Mouse (Mus musculus) gastrocnemius, postnatal 25 days (tissue): ENCODE results near the gene Fanci. TPM values are rescaled to one million over a fixed set of nuclear protein-coding genes. Genes with fewer than 3 reads are reported as not detected.

Experiments used
- DNase-seq: peaks from one replicate; pipeline ENCODE4 v3.0.0; 2022
- total RNA-seq, 2 experiments: library from RNA; stranded (reverse); gene quantifications; 1 replicate in 1 of 2; 2 replicates in 1 of 2; pipeline ENCODE4 v1.2.3; 2021

Gene Fanci
- total RNA-seq, 2 experiments from 2014 or later, result 0.10 to 0.32 TPM

GRCm38 (mm10) chr7:79464776-79465420, 73.2 kb downstream of the Fanci start:
- DNase-seq, result no peak

- no peak for DNase-seq
Measured at GRCm38 (mm10) chr7:79465461-79466044, 73.8 kb downstream of the Fanci start.

- DNase-seq, result peak; percentile 98
Measured at GRCm38 (mm10) chr7:79466053-79466901, 74.5 kb downstream of the Fanci start, which contains the start of gene Polg. Gene Polg (minus strand): TSS chr7:79466362.

GRCm38 (mm10) chr7:79467951-79468350, 76.2 kb downstream of the Fanci start:
- no peak for DNase-seq

- no peak for DNase-seq
Measured at GRCm38 (mm10) chr7:79468994-79469393, 77.3 kb downstream of the Fanci start.

- DNase-seq, result no peak
Measured at GRCm38 (mm10) chr7:79469766-79470165, 78.0 kb downstream of the Fanci start.

- no peak for DNase-seq
Measured at GRCm38 (mm10) chr7:79470718-79471117, 79.0 kb downstream of the Fanci start.

- no peak for DNase-seq
Measured at GRCm38 (mm10) chr7:79471436-79471835, 79.7 kb downstream of the Fanci start.

GRCm38 (mm10) chr7:79472792-79473191, 81.1 kb downstream of the Fanci start:
- DNase-seq, result no peak

- DNase-seq, result no peak
Measured at GRCm38 (mm10) chr7:79473496-79474194, 81.9 kb downstream of the Fanci start.

- DNase-seq, result no peak
Measured at GRCm38 (mm10) chr7:79474831-79475399, 83.2 kb downstream of the Fanci start.

- no peak for DNase-seq
Measured at GRCm38 (mm10) chr7:79486528-79486927, 94.8 kb downstream of the Fanci start.

- DNase-seq, result no peak
Measured at GRCm38 (mm10) chr7:79493915-79494314, 102.2 kb downstream of the Fanci start.

GRCm38 (mm10) chr7:79495988-79496815, 104.5 kb downstream of the Fanci start:
- peak; percentile 68 for DNase-seq

GRCm38 (mm10) chr7:79496816-79497328, 105.1 kb downstream of the Fanci start:
- no peak for DNase-seq

GRCm38 (mm10) chr7:79497701-79498115, 106.0 kb downstream of the Fanci start:
- no peak for DNase-seq

GRCm38 (mm10) chr7:79498356-79498755, 106.6 kb downstream of the Fanci start:
- DNase-seq, result no peak

- no peak for DNase-seq
Measured at GRCm38 (mm10) chr7:79498965-79499595, 107.4 kb downstream of the Fanci start.
